ENCODE assay signal across 10 mouse cellular contexts in the genomic region with DNA sequence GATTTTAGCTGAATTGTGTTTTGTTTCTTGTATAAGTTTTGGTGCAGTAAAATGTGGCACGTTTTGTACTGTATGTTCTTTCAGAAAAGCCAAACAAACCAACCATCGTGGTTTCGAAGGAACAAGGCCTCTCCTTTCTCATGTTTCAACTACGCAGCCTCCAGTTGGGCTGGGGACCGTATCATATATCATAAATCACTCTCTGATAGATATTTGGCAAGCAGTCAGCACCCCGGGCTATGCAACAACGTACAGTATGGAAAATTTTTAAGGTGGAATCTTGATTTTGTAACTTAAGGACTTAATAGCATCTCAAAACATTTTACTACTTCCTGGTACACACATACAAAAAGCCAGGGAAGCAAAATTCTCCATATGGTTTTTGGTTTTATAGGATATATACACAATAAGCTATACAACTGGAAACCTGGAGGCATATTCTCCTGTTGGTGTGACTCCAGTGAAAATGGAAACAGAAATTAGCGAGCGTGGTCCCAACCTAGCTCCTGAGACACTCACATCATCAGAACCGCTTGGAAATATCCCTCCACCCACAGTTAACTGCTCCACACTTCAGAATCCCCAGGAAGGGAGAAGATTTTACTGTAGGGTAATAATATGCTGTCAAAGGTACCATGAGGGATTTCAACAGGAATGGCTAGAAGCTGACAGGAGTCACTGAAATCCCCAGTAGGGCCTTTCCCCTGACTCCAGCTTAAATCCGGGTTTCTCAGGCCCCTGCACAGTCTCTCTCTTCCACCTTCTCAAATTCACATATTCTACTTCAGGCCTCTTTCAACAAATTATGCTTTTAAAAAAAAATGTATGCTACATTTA.
DNase-seq lines count a peak whose midpoint lies in the region; ATAC-seq and TF ChIP-seq lines count a peak whose summit lies in the region.
"Had no signal": no experiment of that assay in that cellular context is flagged by ENCODE, and none has a peak within 500 bp of the region (broad histone marks: within the 10 kb centered on the region; RNA-seq: fewer than 3 reads in every experiment).

No protein-coding gene starts in this region.

- ATAC-seq in kidney, postnatal 0 days (replicated peaks; ENCODE audit: low FRiP score, low read depth) = no peak
- ATAC-seq in limb, embryonic 13.5 days (ENCODE audit: low FRiP score, low read depth) = peak; percentile 91

- 28% methylated on average over 11 of the region's 11 CpGs for WGBS in kidney, postnatal 0 days
- 13% methylated on average over 11 of the region's 11 CpGs for WGBS in limb, embryonic 13.5 days

- H3K36me3 ChIP-seq in kidney, postnatal 0 days (ENCODE audit: insufficient read depth, low read length) = no peaks in the 10 kb centered on the region
- H3K36me3 ChIP-seq in limb, embryonic 13.5 days = no peaks in the 10 kb centered on the region

- peak overlapping the region; percentile 5 for H3K27ac ChIP-seq in gastrocnemius, adult 2 months
- peak overlapping the region; percentile 65 for H3K27ac ChIP-seq in kidney, postnatal 0 days
- H3K27ac ChIP-seq in limb, embryonic 13.5 days = peak overlapping the region; percentile 92
- H3K27ac ChIP-seq: liver, embryonic 14.5 days had no signal

- no peaks in the 10 kb centered on the region for H3K9me3 ChIP-seq in kidney, postnatal 0 days (replicated peaks; ENCODE audit: low read length)
- H3K9me3 ChIP-seq in limb, embryonic 13.5 days = no peaks in the 10 kb centered on the region

- H3K4me2 ChIP-seq in kidney, postnatal 0 days (ENCODE audit: low read length) = no peak overlapping the region
- peak overlapping the region; percentile 31 for H3K4me2 ChIP-seq in limb, embryonic 13.5 days (replicated peaks)

- no peak overlapping the region for H3K9ac ChIP-seq in kidney, postnatal 0 days (ENCODE audit: low read depth, low read length)
- H3K9ac ChIP-seq in limb, embryonic 13.5 days = peak overlapping the region; percentile 25; the same call in 1 of the 2 replicates
- H3K9ac ChIP-seq: liver, embryonic 14.5 days had no signal

- no peaks in the 10 kb centered on the region for H3K4me1 ChIP-seq in kidney, postnatal 0 days (replicated peaks; ENCODE audit: insufficient read depth, low read length)
- peaks cover 37% of the 10 kb centered on the region for H3K4me1 ChIP-seq in limb, embryonic 13.5 days

- H3K4me3 ChIP-seq in gastrocnemius, adult 2 months = peak overlapping the region; percentile 38; the same call in 1 of the 2 replicates
- H3K4me3 ChIP-seq in kidney, postnatal 0 days (replicated peaks; ENCODE audit: low read depth, low read length) = no peak overlapping the region
- no peak overlapping the region for H3K4me3 ChIP-seq in limb, embryonic 13.5 days

- intact Hi-C loops in gastrocnemius, adult 2 months (cut with DNase I) = no loop called here

- H3K27me3 ChIP-seq in kidney, postnatal 0 days (ENCODE audit: insufficient read depth, low read length) = no peaks in the 10 kb centered on the region
- no peaks in the 10 kb centered on the region for H3K27me3 ChIP-seq in limb, embryonic 13.5 days

- no peak for TF ChIP-seq CTCF in gastrocnemius, adult 2 months (IDR thresholded peaks at IDR 0.05)
- TF ChIP-seq CTCF in kidney, postnatal 0 days (IDR thresholded peaks at IDR 0.05; ENCODE audit: low read depth) = no peak
- no peak for TF ChIP-seq CTCF in brain, embryonic 14.5 days (IDR thresholded peaks at IDR 0.05; ENCODE audit: borderline replicate concordance, extremely low read depth, insufficient read depth, insufficient read length)

- no peak for DNase-seq in gastrocnemius, adult 2 months
- DNase-seq in gastrocnemius, postnatal 25 days = no peak
- peak; percentile 79 for DNase-seq in kidney, postnatal 0 days (ENCODE audit: low spot score)
- no peak for DNase-seq in kidney, postnatal 10 days
- peak; percentile 18 for DNase-seq in brain, embryonic 14.5 days (ENCODE audit: low read depth)
- DNase-seq in right cerebral cortex, postnatal 25 days = no peak
- DNase-seq in cerebellum, postnatal 36 days = no peak
- DNase-seq: retina, postnatal 1 day had no signal

- TF ChIP-seq POLR2A in brain, embryonic 14.5 days (IDR thresholded peaks at IDR 0.05; ENCODE audit: borderline replicate concordance, extremely low read depth, insufficient read depth, insufficient read length, poor library complexity, severe bottlenecking) = no peak

Comparison
In these comparisons a context has a peak if more than half of its experiments do, and no peak if none do; other contexts are left out.
1. DNase-seq: peak in kidney, postnatal 0 days (single experiment) and brain, embryonic 14.5 days (single experiment); none in gastrocnemius, adult 2 months (single experiment), gastrocnemius, postnatal 25 days (single experiment), kidney, postnatal 10 days (single experiment), right cerebral cortex, postnatal 25 days (single experiment) and cerebellum, postnatal 36 days (0 of 2).
2. H3K27ac ChIP-seq: peak in every context shown above with its lines; median percentile 92 in limb, embryonic 13.5 days; 65 in kidney, postnatal 0 days; 5 in gastrocnemius, adult 2 months.